Mouse (Mus musculus) liver, postnatal 0 days (tissue): ENCODE results near the gene Dmrtc2. TPM values are rescaled to one million over a fixed set of nuclear protein-coding genes. Genes with fewer than 3 reads are reported as not detected.
A peak's percentile ranks its signal among the peaks of the same experiment; 100 is the strongest.

Experiments
- ATAC-seq: fragments of 200-750 bp; cut with Nextera tagmentation; 2 replicates; pipeline ENCODE4 v1.8.0; 2017; ENCODE audit warnings: mild to moderate bottlenecking, moderate library complexity
- DNase-seq: peaks from one replicate; pipeline ENCODE4 v3.0.0-alpha.2; 2016
- H3K27ac ChIP-seq: fragments of 300-500 bp; sonication (generic); 2 replicates; pipeline ENCODE4 v1.5.1; 2014; ENCODE audit warnings: antibody characterized with exemption, moderate library complexity, mild to moderate bottlenecking, low read depth
- H3K27me3 ChIP-seq: fragments of 300-500 bp; sonication (generic); 2 replicates; pipeline ENCODE4 v1.6.1; 2014; ENCODE audit warnings: low read length, control low read depth, mixed read lengths; ENCODE audit not compliant: insufficient read depth
- H3K36me3 ChIP-seq: fragments of 300-500 bp; sonication (generic); replicated peaks from 2 replicates; pipeline ENCODE4 v1.6.1; 2014; ENCODE audit warnings: mild to moderate bottlenecking, control low read depth, low read length, moderate library complexity, mixed read lengths; ENCODE audit not compliant: insufficient read depth
- H3K4me1 ChIP-seq: fragments of 300-500 bp; sonication (generic); 2 replicates; pipeline ENCODE4 v1.6.1; 2014; ENCODE audit warnings: antibody characterized with exemption, mild to moderate bottlenecking, control low read depth; ENCODE audit not compliant: insufficient read depth
- H3K4me2 ChIP-seq: fragments of 300-500 bp; sonication (generic); 2 replicates; pipeline ENCODE4 v1.6.1; 2014; ENCODE audit warnings: low read depth, mild to moderate bottlenecking, low read length, moderate library complexity, mixed read lengths
- H3K4me3 ChIP-seq: fragments of 300-500 bp; sonication (generic); 2 replicates; pipeline ENCODE4 v1.5.1; 2014; ENCODE audit warnings: low read depth, low read length
- H3K9ac ChIP-seq: fragments of 300-500 bp; sonication (generic); replicated peaks from 2 replicates; pipeline ENCODE4 v1.6.1; 2014; ENCODE audit warnings: mild to moderate bottlenecking, moderate library complexity
- H3K9me3 ChIP-seq: fragments of 300-500 bp; sonication (generic); 2 replicates; pipeline ENCODE4 v1.6.1; 2016; ENCODE audit warnings: mild to moderate bottlenecking, control low read depth, low read length, mixed read lengths
- CTCF ChIP-seq: sonication (generic); IDR thresholded peaks from 2 replicates; pipeline ENCODE4 v1.5.1; 2016; ENCODE audit warnings: antibody characterized with exemption, low read depth
- EP300 ChIP-seq: IDR thresholded peaks from 2 replicates; pipeline ENCODE4 v1.6.1; 2016; ENCODE audit warnings: antibody characterized with exemption, low read depth, mild to moderate bottlenecking
- WGBS: fragments of 180-500 bp; shearing (Covaris S2); extraction: QIAGEN DNeasy Blood & Tissue Kit; methylation state at CpG from one replicate; pipeline ENCODE4 v1.1.7; 2014; ENCODE audit not compliant: insufficient replicate concordance; 5-methylcytosine and 5-hydroxymethylcytosine counted together
- polyA plus RNA-seq: library from polyadenylated mRNA; unstranded; fragments of >200 nt; fragmentation: Nextera tagmentation; extraction: Ambion mirVana; gene quantifications from 2 replicates; pipeline ENCODE4 v1.2.1, GENCODE M21; 2015

The Dmrtc2 gene
- polyA plus RNA-seq, 1 experiment from 2014 or later, result not detected

DNA sequence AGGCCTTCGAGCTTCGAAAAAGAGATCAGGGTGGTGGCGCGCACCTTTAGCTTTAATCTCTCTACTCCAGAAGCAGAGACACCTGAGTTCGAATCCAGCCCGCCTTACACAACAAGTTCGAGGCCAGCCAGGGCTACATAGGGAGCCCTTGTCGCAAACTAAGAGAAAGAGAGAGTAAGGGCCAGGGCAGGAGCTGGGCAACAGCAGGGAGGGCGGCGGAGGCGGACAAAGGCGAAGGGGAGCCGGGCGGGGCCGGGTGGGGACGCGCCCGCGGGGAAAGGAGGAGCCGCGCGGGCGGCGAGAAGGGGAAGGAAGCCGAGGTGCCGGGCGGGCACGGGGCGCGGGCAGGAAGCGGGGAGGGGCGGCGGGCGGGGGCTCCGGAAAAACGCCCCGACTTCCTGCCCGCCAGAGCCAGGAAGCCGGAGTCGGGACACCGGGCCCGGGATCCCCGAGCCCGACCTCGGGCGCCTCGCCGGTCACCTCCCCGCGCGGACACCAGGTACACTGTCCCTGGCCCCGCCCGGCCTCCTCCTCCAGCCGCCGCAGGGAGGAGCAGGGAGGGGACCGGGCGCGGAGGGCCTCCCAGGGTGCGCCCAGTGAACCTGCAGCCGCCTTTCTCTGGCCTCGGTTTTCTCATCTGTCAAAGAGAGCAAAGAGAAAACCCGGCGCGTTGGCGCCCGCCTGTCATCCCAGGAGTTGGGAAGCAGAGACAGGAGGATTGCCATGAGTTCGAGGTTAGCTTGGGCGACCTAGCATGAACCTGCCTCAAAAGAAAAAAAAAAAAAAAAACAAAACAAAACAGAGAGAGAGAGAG is 33.0 kb downstream of the Dmrtc2 start, which contains the start of gene Arhgef1:
Arhgef1 (plus strand) TSS at position 283 of the 814 bp plus-strand sequence.
- peaks cover 6% of the 10 kb centered on the region; the same call in 1 of the 2 replicates for H3K36me3 ChIP-seq
- H3K4me3 ChIP-seq, result peak within 1 kb of the TSS; percentile 70
- peak within 1 kb of the TSS; percentile 97 for H3K4me2 ChIP-seq
- ATAC-seq, result peak; percentile 37
- TF ChIP-seq CTCF (no peak), EP300 (no peak)
- peaks cover 35% of the 10 kb centered on the region for H3K4me1 ChIP-seq
- H3K9ac ChIP-seq, result peak within 1 kb of the TSS; percentile 79
- no peaks in the 10 kb centered on the region for H3K27me3 ChIP-seq
- DNase-seq, result peak; percentile 80
- WGBS, result 6% methylated on average over 52 of the region's 68 CpGs
- H3K9me3 ChIP-seq, result no peaks in the 10 kb centered on the region
- peak within 1 kb of the TSS; percentile 95 for H3K27ac ChIP-seq

DNA sequence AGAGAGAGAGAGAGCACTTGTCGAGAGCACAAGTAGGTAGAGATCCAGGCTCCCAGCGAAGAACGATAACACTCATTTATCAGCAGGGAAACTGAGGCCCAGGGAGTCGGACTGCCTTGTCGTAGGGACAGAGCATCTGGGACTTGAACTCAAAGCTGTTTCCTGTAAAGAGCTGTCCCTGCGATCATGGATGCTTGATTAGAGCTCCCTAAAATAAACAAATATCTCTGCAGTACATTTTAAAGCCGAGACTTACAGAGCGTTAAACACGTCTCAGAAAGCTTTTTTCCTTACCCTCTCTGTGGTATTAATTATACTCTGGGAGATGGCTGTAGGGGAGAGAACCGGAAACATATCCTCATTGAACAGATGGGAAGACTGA is 33.6 kb downstream of the Dmrtc2 start:
- no peak for TF ChIP-seq CTCF
- no peak for TF ChIP-seq EP300
- WGBS, result 5% methylated on average over 10 of the region's 10 CpGs
- H3K27me3 ChIP-seq, result no peaks in the 10 kb centered on the region
- H3K4me3 ChIP-seq, result peak overlapping the region; percentile 70
- peak overlapping the region; percentile 95 for H3K27ac ChIP-seq
- H3K4me2 ChIP-seq, result peak overlapping the region; percentile 97
- peak overlapping the region; percentile 79 for H3K9ac ChIP-seq
- H3K36me3 ChIP-seq, result peaks cover 12% of the 10 kb centered on the region
- DNase-seq (no peak), ATAC-seq (no peak)
- H3K9me3 ChIP-seq, result no peaks in the 10 kb centered on the region
- H3K4me1 ChIP-seq, result peaks cover 35% of the 10 kb centered on the region

DNA sequence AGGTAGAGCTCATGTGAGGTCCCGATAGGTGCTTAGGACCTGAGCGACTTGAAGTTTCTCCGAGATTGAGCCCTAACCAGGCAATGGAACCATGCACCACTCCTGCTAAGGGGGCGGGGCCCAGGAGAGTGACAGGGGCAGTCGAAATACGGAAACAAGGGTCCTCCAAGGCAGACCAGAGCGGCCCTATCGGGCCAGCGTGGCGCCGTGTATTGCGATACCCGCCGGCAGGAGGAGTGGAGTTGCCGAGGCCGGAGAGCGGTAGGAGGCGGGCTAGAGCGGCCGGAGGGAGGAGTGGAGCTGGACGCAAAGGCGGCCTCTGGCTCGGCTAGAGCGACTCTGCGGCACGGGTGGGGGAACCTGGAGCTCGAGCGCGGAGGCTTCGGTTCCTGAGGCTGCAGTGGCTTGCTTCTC is 34.2 kb downstream of the Dmrtc2 start:
- H3K27me3 ChIP-seq, result no peaks in the 10 kb centered on the region
- peaks cover 35% of the 10 kb centered on the region for H3K4me1 ChIP-seq
- H3K9ac ChIP-seq, result peak overlapping the region; percentile 75
- H3K4me2 ChIP-seq, result peak overlapping the region; percentile 97
- DNase-seq (peak; percentile 98), ATAC-seq (peak; percentile 96)
- no peaks in the 10 kb centered on the region for H3K9me3 ChIP-seq
- peak; percentile 81 for TF ChIP-seq CTCF
- peak; percentile 42; the same call in 1 of the 2 replicates for TF ChIP-seq EP300
- peak overlapping the region; percentile 95 for H3K27ac ChIP-seq
- under 1% methylated on average over 30 of the region's 30 CpGs for WGBS
- H3K4me3 ChIP-seq, result peak overlapping the region; percentile 70
- peaks cover 17% of the 10 kb centered on the region for H3K36me3 ChIP-seq

DNA sequence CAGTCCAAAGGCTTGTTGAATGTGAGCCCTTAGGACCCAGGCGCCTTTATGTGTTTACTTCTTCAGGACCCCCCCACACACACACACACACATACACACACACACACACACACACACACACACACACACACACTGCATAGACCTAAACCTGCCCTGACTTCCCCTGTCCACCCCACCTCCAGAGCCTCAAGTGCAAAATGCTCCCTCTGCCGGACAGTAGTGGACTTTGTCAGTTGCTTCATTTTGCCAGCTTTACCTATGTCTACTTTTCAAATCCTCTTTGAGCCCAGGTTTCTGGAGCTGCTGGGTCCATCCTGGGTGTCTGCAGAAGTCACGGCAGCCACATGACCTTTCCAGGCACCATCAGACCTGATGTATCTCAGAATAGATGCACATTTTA is 35.1 kb downstream of the Dmrtc2 start:
- DNase-seq, result peak; percentile 80
- no peak for TF ChIP-seq EP300
- TF ChIP-seq CTCF, result peak; percentile 94
- H3K4me3 ChIP-seq, result peak overlapping the region; percentile 70
- peak; percentile 20 for ATAC-seq
- H3K27ac ChIP-seq, result peak overlapping the region; percentile 86; the same call in 1 of the 2 replicates
- H3K4me1 ChIP-seq, result peaks cover 35% of the 10 kb centered on the region
- WGBS, result 12% methylated on average over 3 of the region's 3 CpGs
- peak overlapping the region; percentile 75 for H3K9ac ChIP-seq
- H3K27me3 ChIP-seq, result no peaks in the 10 kb centered on the region
- H3K36me3 ChIP-seq, result peaks cover 24% of the 10 kb centered on the region
- H3K9me3 ChIP-seq, result no peaks in the 10 kb centered on the region
- peak overlapping the region; percentile 97 for H3K4me2 ChIP-seq

DNA sequence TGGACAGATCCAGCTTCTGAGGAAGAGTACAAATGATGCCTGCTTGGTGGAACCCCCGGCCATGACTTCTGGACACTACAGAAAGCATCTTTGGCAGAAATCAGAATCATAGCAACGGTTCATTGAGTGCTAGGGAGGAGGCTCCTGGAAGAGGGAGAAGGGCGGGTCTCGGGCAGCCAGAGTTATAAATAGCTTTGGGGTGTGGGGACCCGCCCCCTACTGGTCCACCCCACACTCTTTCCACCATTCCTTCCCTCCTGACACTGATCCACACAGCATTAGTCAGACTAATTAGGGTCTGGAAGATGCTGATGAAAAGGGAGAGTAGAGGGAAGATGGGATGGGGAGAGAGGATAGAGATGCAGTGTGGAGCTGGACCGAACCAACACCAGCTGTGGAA is 36.7 kb downstream of the Dmrtc2 start:
- H3K4me3 ChIP-seq, result no peak overlapping the region
- no peak overlapping the region for H3K27ac ChIP-seq
- no peaks in the 10 kb centered on the region for H3K9me3 ChIP-seq
- no peaks in the 10 kb centered on the region for H3K27me3 ChIP-seq
- H3K36me3 ChIP-seq, result peaks cover 33% of the 10 kb centered on the region
- H3K4me1 ChIP-seq, result peaks cover 35% of the 10 kb centered on the region
- no peak overlapping the region for H3K9ac ChIP-seq
- H3K4me2 ChIP-seq, result peak overlapping the region; percentile 40; the same call in 1 of the 2 replicates
- ATAC-seq (no peak), DNase-seq (no peak)
- TF ChIP-seq CTCF, result 0 out of 2 replicates have a peak, but pooled peaks have one; percentile 13
- no peak for TF ChIP-seq EP300
- WGBS, result 17% methylated on average over 6 of the region's 6 CpGs

DNA sequence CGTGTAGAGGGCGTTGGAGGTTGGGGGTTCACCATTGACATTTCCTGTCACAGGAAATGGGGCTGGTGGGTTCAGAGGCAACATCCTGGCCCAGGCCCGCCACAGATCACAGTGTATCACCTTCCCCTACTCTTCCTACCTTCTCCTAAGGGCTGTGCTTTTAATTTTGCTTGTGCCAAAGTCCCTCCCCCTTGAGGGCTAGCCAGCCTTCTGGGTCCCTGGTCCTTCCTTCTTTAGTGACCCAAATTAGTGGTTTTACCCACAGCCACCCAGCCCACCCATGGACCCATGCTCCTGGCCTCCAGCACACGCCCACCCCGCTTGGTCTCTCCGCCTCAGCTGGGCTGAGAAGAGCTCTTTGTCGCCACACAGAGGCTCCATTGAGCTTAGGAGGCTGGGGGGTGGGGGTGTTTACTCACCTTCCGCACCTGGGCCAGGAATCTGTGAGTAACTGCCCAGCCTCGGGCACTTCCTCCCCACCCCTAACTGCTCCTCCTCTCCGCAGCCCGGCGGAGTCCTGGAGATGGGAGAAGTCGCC is 37.4 kb downstream of the Dmrtc2 start:
- TF ChIP-seq EP300 (no peak), CTCF (peak; percentile 35)
- peaks cover 32% of the 10 kb centered on the region for H3K4me1 ChIP-seq
- no peak overlapping the region for H3K4me3 ChIP-seq
- H3K36me3 ChIP-seq, result peaks cover 41% of the 10 kb centered on the region
- ATAC-seq, result no peak
- peak overlapping the region; percentile 40 for H3K4me2 ChIP-seq
- H3K9ac ChIP-seq, result 0 out of 2 replicates have a peak overlapping the region, but pooled peaks have one; percentile 27
- H3K9me3 ChIP-seq, result no peaks in the 10 kb centered on the region
- 41% methylated on average over 12 of the region's 13 CpGs for WGBS
- no peak for DNase-seq
- H3K27me3 ChIP-seq, result no peaks in the 10 kb centered on the region
- H3K27ac ChIP-seq, result 0 out of 2 replicates have a peak overlapping the region, but pooled peaks have one; percentile 0
